Mouse (Mus musculus): ENCODE results near the gene Isx. TPM values are rescaled to one million over a fixed set of nuclear protein-coding genes. Genes with fewer than 3 reads are reported as not detected.

Isx gene
- polyA plus RNA-seq, 1 experiment from 2014 or later = 8.8 TPM

DNA sequence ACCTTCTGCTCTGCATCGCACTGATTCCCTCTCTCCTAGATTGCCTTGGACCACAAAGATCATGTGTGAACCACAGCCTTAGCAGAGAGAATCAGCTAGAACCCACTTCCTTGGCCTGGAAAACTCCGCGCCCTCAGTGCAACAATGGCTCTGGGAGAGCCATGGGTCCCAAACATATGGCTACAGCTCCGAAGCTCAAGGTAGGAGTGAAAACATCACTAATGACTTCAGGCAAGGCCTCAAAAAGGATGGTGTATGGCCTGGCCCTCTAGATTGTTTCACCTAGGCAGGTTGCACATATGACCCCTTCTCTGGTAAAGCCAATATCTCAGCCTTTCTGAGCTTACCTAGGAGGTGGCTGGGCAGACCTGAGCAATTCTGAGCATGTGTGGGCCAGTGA, 18.2 kb upstream of the Isx start:
- no peak overlapping the region for H3K9ac ChIP-seq (ENCODE audit: low read length)
- H3K4me2 ChIP-seq (ENCODE audit: low read depth, low read length) = no peak overlapping the region
- no peaks in the 10 kb centered on the region for H3K27me3 ChIP-seq (ENCODE audit: control insufficient read depth, insufficient read depth, low read length)
- no peaks in the 10 kb centered on the region for H3K9me3 ChIP-seq (replicated peaks; ENCODE audit: control insufficient read depth, low read length)
- H3K4me1 ChIP-seq (ENCODE audit: control insufficient read depth, insufficient read depth, low read length) = no peaks in the 10 kb centered on the region
- H3K4me3 ChIP-seq (replicated peaks; ENCODE audit: low read length) = no peak overlapping the region
- H3K27ac ChIP-seq (ENCODE audit: low read length) = no peak overlapping the region
- H3K36me3 ChIP-seq (ENCODE audit: control insufficient read depth, insufficient read depth, low read length) = no peaks in the 10 kb centered on the region
- ATAC-seq (ENCODE audit: insufficient read depth, low FRiP score) = no peak
- WGBS = 94% methylated on average over 4 of the region's 4 CpGs

DNA sequence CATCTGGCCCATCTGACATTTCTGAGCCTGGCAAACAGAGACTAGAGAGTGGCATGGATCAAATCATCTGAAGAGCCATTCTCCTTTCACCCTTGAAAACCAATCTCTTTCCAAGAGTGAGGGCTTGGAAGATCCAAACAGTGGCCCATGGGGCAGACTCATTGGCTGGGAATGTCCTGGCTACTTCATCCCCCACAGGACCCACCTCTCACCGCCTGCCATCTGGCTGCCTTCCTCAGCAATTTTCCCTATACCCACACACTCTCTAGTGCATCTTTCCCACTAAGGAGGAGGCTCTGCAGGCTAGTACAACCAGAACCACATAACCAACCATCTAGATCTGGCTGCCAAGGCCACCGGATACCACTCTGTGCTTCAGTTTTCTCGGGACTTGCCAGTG, 17.6 kb upstream of the Isx start:
- no peak for ATAC-seq (ENCODE audit: insufficient read depth, low FRiP score)
- WGBS = 87% methylated on average over 3 of the region's 3 CpGs
- H3K4me2 ChIP-seq (ENCODE audit: low read depth, low read length) = no peak overlapping the region
- H3K27ac ChIP-seq (ENCODE audit: low read length) = no peak overlapping the region
- no peaks in the 10 kb centered on the region for H3K4me1 ChIP-seq (ENCODE audit: control insufficient read depth, insufficient read depth, low read length)
- no peak overlapping the region for H3K9ac ChIP-seq (ENCODE audit: low read length)
- no peaks in the 10 kb centered on the region for H3K27me3 ChIP-seq (ENCODE audit: control insufficient read depth, insufficient read depth, low read length)
- no peaks in the 10 kb centered on the region for H3K9me3 ChIP-seq (replicated peaks; ENCODE audit: control insufficient read depth, low read length)
- H3K36me3 ChIP-seq (ENCODE audit: control insufficient read depth, insufficient read depth, low read length) = no peaks in the 10 kb centered on the region
- no peak overlapping the region for H3K4me3 ChIP-seq (replicated peaks; ENCODE audit: low read length)

DNA sequence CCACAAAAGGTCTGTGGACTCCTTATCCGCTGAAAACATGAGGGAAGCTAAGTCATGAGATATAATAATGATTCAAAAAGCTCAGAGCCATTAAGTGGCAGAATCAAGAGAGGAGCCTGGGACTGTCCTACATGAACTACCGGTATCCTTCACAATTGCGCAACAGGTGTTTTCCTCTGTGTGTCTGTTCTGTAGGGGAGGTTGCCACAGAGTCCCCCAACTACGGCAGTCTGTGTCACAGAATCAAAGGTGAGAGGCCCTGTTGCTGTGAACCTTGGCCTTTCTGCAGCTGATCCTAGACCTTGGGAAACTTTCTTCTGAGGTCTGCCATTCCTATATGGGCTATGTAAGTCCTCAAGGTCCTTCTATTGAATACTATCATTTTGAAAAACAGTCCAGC, 13.7 kb upstream of the Isx start:
- Histone ChIP-seq H3K27me3 (ENCODE audit: control insufficient read depth, insufficient read depth, low read length) (no peaks in the 10 kb centered on the region), H3K36me3 (ENCODE audit: control insufficient read depth, insufficient read depth, low read length) (no peaks in the 10 kb centered on the region), H3K4me1 (ENCODE audit: control insufficient read depth, insufficient read depth, low read length) (no peaks in the 10 kb centered on the region), H3K9ac (ENCODE audit: low read length) (no peak overlapping the region), H3K4me3 (replicated peaks; ENCODE audit: low read length) (no peak overlapping the region), H3K27ac (ENCODE audit: low read length) (no peak overlapping the region), H3K9me3 (replicated peaks; ENCODE audit: control insufficient read depth, low read length) (no peaks in the 10 kb centered on the region), H3K4me2 (ENCODE audit: low read depth, low read length) (no peak overlapping the region)
- 91% methylated on average over 4 of the region's 4 CpGs for WGBS
- ATAC-seq (ENCODE audit: insufficient read depth, low FRiP score) = no peak

DNA sequence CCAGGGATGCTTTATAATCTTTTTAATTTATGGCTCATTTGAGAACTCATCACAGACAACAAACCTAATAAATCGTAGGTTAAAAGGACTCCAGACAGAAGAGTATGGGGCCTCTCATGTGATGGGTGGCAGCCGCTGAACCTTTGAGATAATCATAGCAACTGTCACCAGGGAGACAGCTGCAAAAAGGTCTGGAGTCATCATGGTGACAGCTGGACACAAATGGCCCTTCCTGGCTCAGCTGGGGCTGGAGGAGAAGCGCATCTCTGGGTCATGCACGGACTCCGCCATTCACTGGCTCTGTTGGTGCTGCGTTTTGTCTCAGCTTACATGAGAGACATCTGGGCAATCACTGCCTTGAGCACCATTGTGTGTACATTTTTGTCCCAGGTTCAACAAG, 12.5 kb upstream of the Isx start:
- Histone ChIP-seq H3K4me1 (ENCODE audit: control insufficient read depth, insufficient read depth, low read length) (no peaks in the 10 kb centered on the region), H3K4me3 (replicated peaks; ENCODE audit: low read length) (no peak overlapping the region), H3K36me3 (ENCODE audit: control insufficient read depth, insufficient read depth, low read length) (no peaks in the 10 kb centered on the region), H3K27me3 (ENCODE audit: control insufficient read depth, insufficient read depth, low read length) (no peaks in the 10 kb centered on the region), H3K4me2 (ENCODE audit: low read depth, low read length) (no peak overlapping the region), H3K9ac (ENCODE audit: low read length) (no peak overlapping the region), H3K9me3 (replicated peaks; ENCODE audit: control insufficient read depth, low read length) (no peaks in the 10 kb centered on the region), H3K27ac (ENCODE audit: low read length) (no peak overlapping the region)
- no peak for ATAC-seq (ENCODE audit: insufficient read depth, low FRiP score)
- WGBS = 63% methylated on average over 6 of the region's 6 CpGs

GRCm38 (mm10) chr8:74862598-74862997, 10.4 kb upstream of the Isx start:
- Histone ChIP-seq H3K36me3 (ENCODE audit: control insufficient read depth, insufficient read depth, low read length) (no peaks in the 10 kb centered on the region), H3K4me2 (ENCODE audit: low read depth, low read length) (no peak overlapping the region), H3K9me3 (replicated peaks; ENCODE audit: control insufficient read depth, low read length) (no peaks in the 10 kb centered on the region), H3K27ac (ENCODE audit: low read length) (no peak overlapping the region), H3K4me3 (replicated peaks; ENCODE audit: low read length) (no peak overlapping the region), H3K9ac (ENCODE audit: low read length) (no peak overlapping the region), H3K4me1 (ENCODE audit: control insufficient read depth, insufficient read depth, low read length) (no peaks in the 10 kb centered on the region), H3K27me3 (ENCODE audit: control insufficient read depth, insufficient read depth, low read length) (no peaks in the 10 kb centered on the region)
- WGBS = 77% methylated on average over 2 of the region's 2 CpGs
- ATAC-seq (ENCODE audit: insufficient read depth, low FRiP score) = no peak

- ATAC-seq (ENCODE audit: insufficient read depth, low FRiP score) = no peak
- H3K9ac ChIP-seq (ENCODE audit: low read length) = no peak overlapping the region
- H3K27me3 ChIP-seq (ENCODE audit: control insufficient read depth, insufficient read depth, low read length) = no peaks in the 10 kb centered on the region
- no peak overlapping the region for H3K27ac ChIP-seq (ENCODE audit: low read length)
- H3K4me1 ChIP-seq (ENCODE audit: control insufficient read depth, insufficient read depth, low read length) = peaks cover 6% of the 10 kb centered on the region; the same call in 1 of the 2 replicates
- H3K36me3 ChIP-seq (ENCODE audit: control insufficient read depth, insufficient read depth, low read length) = no peaks in the 10 kb centered on the region
- H3K4me3 ChIP-seq (replicated peaks; ENCODE audit: low read length) = no peak overlapping the region
- H3K9me3 ChIP-seq (replicated peaks; ENCODE audit: control insufficient read depth, low read length) = no peaks in the 10 kb centered on the region
- H3K4me2 ChIP-seq (ENCODE audit: low read depth, low read length) = no peak overlapping the region
- 74% methylated on average over 4 of the region's 4 CpGs for WGBS
Measured at GRCm38 (mm10) chr8:74870346-74870949, 2.5 kb upstream of the Isx start.

- Histone ChIP-seq H3K4me2 (ENCODE audit: low read depth, low read length) (peak overlapping the region; percentile 22; the same call in 1 of the 2 replicates), H3K27ac (ENCODE audit: low read length) (no peak overlapping the region)
- ATAC-seq (ENCODE audit: insufficient read depth, low FRiP score) = peak; percentile 84
Measured at GRCm38 (mm10) chr8:74871686-74872085, 1.3 kb upstream of the Isx start.

DNA sequence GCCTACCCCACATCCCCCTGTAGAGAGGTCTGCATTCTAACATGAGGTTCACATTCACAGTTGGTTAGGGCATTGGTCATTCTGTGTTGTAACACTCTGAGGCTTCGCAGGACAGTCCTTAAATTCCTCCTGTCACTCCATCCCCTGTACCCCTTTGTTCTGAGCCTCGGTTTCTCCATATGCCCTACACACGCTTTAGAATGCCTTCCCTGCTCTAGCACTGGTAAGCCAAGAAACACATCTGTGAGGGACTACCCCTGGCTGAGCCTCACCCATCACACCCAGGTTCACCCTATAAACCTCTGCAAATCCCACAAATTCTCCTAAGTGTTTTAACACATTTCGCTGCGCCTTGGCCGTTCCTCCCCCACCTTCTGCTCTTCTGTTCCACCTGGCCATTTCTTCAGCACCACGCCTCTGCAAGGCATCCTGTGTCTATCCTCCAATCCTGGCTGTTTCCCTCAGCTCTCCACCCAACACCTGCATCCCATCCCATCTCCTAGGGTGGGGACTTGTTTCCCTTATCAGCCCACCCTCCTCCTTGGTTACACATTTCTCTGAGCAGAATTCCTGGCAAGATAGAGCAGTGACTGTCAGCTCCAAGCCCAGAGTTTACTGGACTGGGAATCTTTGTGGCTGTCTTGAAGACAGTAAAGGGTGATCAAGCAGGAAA, 686 bp upstream of the Isx start:
- Histone ChIP-seq H3K4me2 (ENCODE audit: low read depth, low read length) (peak overlapping the region; percentile 22; the same call in 1 of the 2 replicates), H3K27me3 (ENCODE audit: control insufficient read depth, insufficient read depth, low read length) (no peaks in the 10 kb centered on the region), H3K36me3 (ENCODE audit: control insufficient read depth, insufficient read depth, low read length) (no peaks in the 10 kb centered on the region), H3K4me1 (ENCODE audit: control insufficient read depth, insufficient read depth, low read length) (peaks cover 6% of the 10 kb centered on the region; the same call in 1 of the 2 replicates), H3K9ac (ENCODE audit: low read length) (no peak overlapping the region), H3K9me3 (replicated peaks; ENCODE audit: control insufficient read depth, low read length) (no peaks in the 10 kb centered on the region), H3K4me3 (replicated peaks; ENCODE audit: low read length) (no peak overlapping the region), H3K27ac (ENCODE audit: low read length) (0 out of 2 replicates have a peak overlapping the region, but pooled peaks have one; percentile 10)
- WGBS = 65% methylated on average over 7 of the region's 7 CpGs
- ATAC-seq (ENCODE audit: insufficient read depth, low FRiP score) = 0 out of 2 replicates have a peak, but pooled peaks have one; percentile 25

More at GRCm38 (mm10) chr8:74871686-74872085, 1.3 kb upstream of the Isx start:
- Histone ChIP-seq H3K27me3 (ENCODE audit: control insufficient read depth, insufficient read depth, low read length) (no peaks in the 10 kb centered on the region), H3K9me3 (replicated peaks; ENCODE audit: control insufficient read depth, low read length) (no peaks in the 10 kb centered on the region), H3K9ac (ENCODE audit: low read length) (no peak overlapping the region), H3K4me3 (replicated peaks; ENCODE audit: low read length) (no peak overlapping the region), H3K36me3 (ENCODE audit: control insufficient read depth, insufficient read depth, low read length) (no peaks in the 10 kb centered on the region), H3K4me1 (ENCODE audit: control insufficient read depth, insufficient read depth, low read length) (peaks cover 6% of the 10 kb centered on the region; the same call in 1 of the 2 replicates)
- WGBS = 9% methylated on average over 4 of the region's 4 CpGs

GRCm38 (mm10) chr8:74874565-74874964, 1.6 kb downstream of the Isx start:
- H3K27ac ChIP-seq (ENCODE audit: low read length) = no peak overlapping the region
- ATAC-seq (ENCODE audit: insufficient read depth, low FRiP score) = no peak
- H3K4me2 ChIP-seq (ENCODE audit: low read depth, low read length) = no peak overlapping the region
- WGBS = 41% methylated on average over 2 of the region's 2 CpGs
- H3K4me1 ChIP-seq (ENCODE audit: control insufficient read depth, insufficient read depth, low read length) = peaks cover 6% of the 10 kb centered on the region; the same call in 1 of the 2 replicates
- H3K9ac ChIP-seq (ENCODE audit: low read length) = no peak overlapping the region
- peak overlapping the region; percentile 1 for H3K4me3 ChIP-seq (replicated peaks; ENCODE audit: low read length)
- H3K9me3 ChIP-seq (replicated peaks; ENCODE audit: control insufficient read depth, low read length) = no peaks in the 10 kb centered on the region
- no peaks in the 10 kb centered on the region for H3K27me3 ChIP-seq (ENCODE audit: control insufficient read depth, insufficient read depth, low read length)
- H3K36me3 ChIP-seq (ENCODE audit: control insufficient read depth, insufficient read depth, low read length) = no peaks in the 10 kb centered on the region

Data from stomach, embryonic 16.5 days (tissue).